Mouse (Mus musculus): ENCODE results near the gene Hs3st3b1. TPM values are rescaled to one million over a fixed set of nuclear protein-coding genes. Genes with fewer than 3 reads are reported as not detected.

Hs3st3b1 gene
- polyA plus RNA-seq, 1 experiment from 2014 or later: 34.0 TPM

Other genes with a start within 250 kb of the Hs3st3b1 start
- 30.0 and 30.2 TPM in 2 replicates for gene Cox10, start 157.2 kb upstream of the Hs3st3b1 start, polyA plus RNA-seq (2014; fragmentation: Nextera tagmentation; extraction: Ambion mirVana)